Mouse (Mus musculus) liver, adult 2 months (tissue): ENCODE results near the gene Eif4g1. TPM values are rescaled to one million over a fixed set of nuclear protein-coding genes. Genes with fewer than 3 reads are reported as not detected.
A peak's percentile ranks its signal among the peaks of the same experiment; 100 is the strongest.

ENCODE experiments used
- DNase-seq: peaks from one replicate; pipeline ENCODE4 v3.0.0-alpha.2; 2011; ENCODE audit warnings: low read depth, low spot score; ENCODE audit errors: extremely low read depth
- H3K27ac ChIP-seq: fragments of 200-500 bp; replicated peaks from 2 replicates; pipeline ENCODE4 v1.5.1; 2012; ENCODE audit warnings: low read depth, mild to moderate bottlenecking, control low read depth, inconsistent platforms, low read length; ENCODE audit not compliant: insufficient read depth
- H3K27me3 ChIP-seq: fragments of 200-500 bp; 2 replicates; pipeline ENCODE4 v1.6.1; 2012; ENCODE audit warnings: mild to moderate bottlenecking, moderate library complexity, low read length, inconsistent platforms; ENCODE audit not compliant: control insufficient read depth, insufficient read depth
- H3K36me3 ChIP-seq: fragments of 200-500 bp; 2 replicates; pipeline ENCODE4 v1.6.1; 2012; ENCODE audit warnings: low read length, inconsistent platforms; ENCODE audit not compliant: control insufficient read depth, insufficient read depth
- H3K4me1 ChIP-seq: fragments of 200-500 bp; 2 replicates; pipeline ENCODE4 v1.6.1; 2011; ENCODE audit warnings: low read length; ENCODE audit not compliant: control insufficient read depth, insufficient read depth
- H3K4me3 ChIP-seq: fragments of 200-500 bp; 2 replicates; pipeline ENCODE4 v1.5.1; 2011; ENCODE audit warnings: low read depth, mild to moderate bottlenecking, control low read depth, low read length, moderate library complexity; ENCODE audit not compliant: insufficient read depth
- H3K79me2 ChIP-seq: fragments of 200-500 bp; 2 replicates; pipeline ENCODE4 v1.6.1; 2012; ENCODE audit warnings: inconsistent platforms, mild to moderate bottlenecking, low read length, moderate library complexity; ENCODE audit not compliant: control insufficient read depth, insufficient read depth
- H3K9ac ChIP-seq: fragments of 200-500 bp; 2 replicates; pipeline ENCODE4 v1.6.1; 2012; ENCODE audit warnings: low read depth, mild to moderate bottlenecking, control low read depth, inconsistent platforms, low read length
- CTCF ChIP-seq: fragments of 200-500 bp; IDR thresholded peaks from 2 replicates; pipeline ENCODE4 v1.5.1; 2011; ENCODE audit warnings: low read depth, low read length, control low read depth
- POLR2A ChIP-seq: fragments of 200-500 bp; IDR thresholded peaks from 2 replicates; pipeline ENCODE4 v1.6.1; 2011; ENCODE audit warnings: low read length, control low read depth; ENCODE audit not compliant: insufficient read depth; ENCODE audit errors: extremely low read depth
- WGBS: fragments of 180-500 bp; shearing (Covaris S2); methylation state at CpG from one replicate; pipeline ENCODE4 v1.1.7; 2018; 5-methylcytosine and 5-hydroxymethylcytosine counted together
- polyA plus RNA-seq: library from polyadenylated mRNA; depleted of rRNA; stranded (reverse); fragments of >200 nt; gene quantifications from 2 replicates; pipeline ENCODE4 v1.2.3, GENCODE M21; 2012
- total RNA-seq: library from RNA; depleted of rRNA; stranded (reverse); fragments of >200 nt; gene quantifications from 2 replicates; pipeline ENCODE4 v1.2.3, GENCODE M21; 2014

The Eif4g1 gene
- total and polyA plus RNA-seq, 2 experiments: 173 to 400 TPM

GRCm38 (mm10) chr16:20730293-20730711 lies 62.2 kb downstream of the Eif4g1 start:
- H3K27ac ChIP-seq: peak overlapping the region; percentile 89
- WGBS: 13% methylated on average over 5 of the region's 5 CpGs
- TF ChIP-seq CTCF: no peak
- peak; percentile 24; the same call in 1 of the 2 replicates for TF ChIP-seq POLR2A
- peak overlapping the region; percentile 58 for H3K4me3 ChIP-seq
- no peaks in the 10 kb centered on the region for H3K27me3 ChIP-seq
- H3K4me1 ChIP-seq: peaks cover 5% of the 10 kb centered on the region
- DNase-seq: peak; percentile 95
- peak overlapping the region; percentile 65 for H3K9ac ChIP-seq
- H3K36me3 ChIP-seq: peaks cover 10% of the 10 kb centered on the region; the same call in 1 of the 2 replicates
- H3K79me2 ChIP-seq: no peaks in the 10 kb centered on the region; the same call in 1 of the 2 replicates

GRCm38 (mm10) chr16:20731688-20732087 lies 63.6 kb downstream of the Eif4g1 start:
- no peak overlapping the region for H3K9ac ChIP-seq
- no peak overlapping the region for H3K27ac ChIP-seq
- H3K36me3 ChIP-seq: peaks cover 5% of the 10 kb centered on the region; the same call in 1 of the 2 replicates
- TF ChIP-seq CTCF (no peak), POLR2A (no peak)
- no peaks in the 10 kb centered on the region; the same call in 1 of the 2 replicates for H3K79me2 ChIP-seq
- peaks cover 5% of the 10 kb centered on the region for H3K4me1 ChIP-seq
- H3K4me3 ChIP-seq: no peak overlapping the region
- no peak for DNase-seq
- 81% methylated on average over 5 of the region's 5 CpGs for WGBS
- H3K27me3 ChIP-seq: no peaks in the 10 kb centered on the region

DNA sequence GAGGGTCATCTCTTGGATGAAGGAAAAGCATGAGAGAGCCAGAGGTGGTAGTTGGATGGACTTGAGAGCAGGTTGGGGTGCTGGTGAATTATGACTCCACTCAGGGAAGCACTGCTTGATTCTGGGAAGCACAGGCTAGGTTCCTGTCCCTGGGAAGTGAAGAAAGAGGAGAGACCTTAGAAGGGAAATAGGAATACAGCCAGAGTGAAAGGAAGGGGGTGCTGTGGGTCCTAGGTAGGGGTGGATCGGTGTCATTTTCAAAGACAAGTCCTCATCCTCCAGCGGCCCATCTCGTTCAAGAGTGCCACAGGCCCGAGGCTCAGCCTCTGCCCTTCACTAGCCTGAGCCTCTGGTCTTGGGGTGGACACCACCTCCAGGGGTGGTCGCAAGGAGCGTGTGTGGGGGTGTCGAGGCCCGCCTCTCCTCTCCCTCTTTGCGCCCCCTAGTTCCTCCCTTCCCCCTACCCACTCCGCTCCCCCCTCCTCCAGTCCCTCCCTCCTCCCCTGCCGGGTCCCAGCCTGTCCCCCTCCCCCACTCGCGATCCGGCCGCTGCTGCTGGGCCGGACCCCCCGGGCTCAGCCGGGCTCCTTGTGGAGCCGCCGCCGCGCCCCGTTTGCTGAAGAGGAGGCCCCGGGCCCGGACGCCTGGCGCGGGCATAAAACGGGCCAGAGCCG lies 64.3 kb downstream of the Eif4g1 start:
- peaks cover 5% of the 10 kb centered on the region; the same call in 1 of the 2 replicates for H3K36me3 ChIP-seq
- WGBS: 6% methylated on average over 26 of the region's 30 CpGs
- TF ChIP-seq CTCF (no peak), POLR2A (no peak)
- peak overlapping the region; percentile 91 for H3K9ac ChIP-seq
- H3K27ac ChIP-seq: peak overlapping the region; percentile 65
- peak overlapping the region; percentile 82 for H3K4me3 ChIP-seq
- H3K4me1 ChIP-seq: peaks cover 5% of the 10 kb centered on the region
- DNase-seq: no peak
- H3K79me2 ChIP-seq: no peaks in the 10 kb centered on the region; the same call in 1 of the 2 replicates
- no peaks in the 10 kb centered on the region for H3K27me3 ChIP-seq

DNA sequence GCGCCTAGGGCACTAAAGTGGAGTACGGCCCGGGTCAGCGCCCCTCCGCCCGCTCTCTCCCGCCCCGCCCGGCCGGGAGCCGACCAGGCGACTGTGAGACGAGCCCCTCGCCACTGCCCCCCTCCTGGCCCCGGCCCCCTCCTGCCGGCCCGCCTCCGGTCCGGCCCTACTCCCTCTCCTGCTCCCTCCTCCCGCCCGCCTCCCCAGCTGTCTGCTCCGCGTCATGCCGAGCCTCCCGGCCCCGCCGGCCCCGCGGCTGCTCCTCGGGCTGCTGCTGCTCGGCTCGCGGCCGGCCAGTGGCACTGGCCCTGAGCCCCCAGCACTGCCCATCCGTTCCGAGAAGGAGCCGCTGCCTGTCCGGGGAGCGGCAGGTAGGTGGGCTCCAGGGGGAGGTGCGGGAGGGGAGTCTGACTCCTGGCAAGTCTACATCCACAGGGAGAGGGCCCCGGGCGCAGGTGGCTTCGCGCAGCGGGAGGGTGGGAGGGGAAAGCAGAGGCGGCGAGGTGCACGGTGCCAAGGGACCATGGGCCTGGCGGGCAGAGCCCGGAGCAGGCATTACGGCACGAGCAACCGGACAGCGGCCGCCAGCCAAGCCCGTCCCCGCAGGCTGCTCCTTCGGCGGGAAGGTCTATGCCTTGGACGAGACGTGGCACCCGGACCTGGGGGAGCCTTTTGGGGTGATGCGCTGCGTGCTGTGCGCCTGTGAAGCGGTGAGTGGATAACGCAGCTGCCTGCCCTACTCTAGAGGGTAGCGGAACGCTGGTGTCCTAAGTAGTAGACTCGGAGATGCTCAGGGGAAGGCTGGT lies 65.0 kb downstream of the Eif4g1 start, which contains the start of gene Chrd:
Gene Chrd (plus strand): TSS at position 203 of the 806 bp plus-strand sequence.
- H3K27me3 ChIP-seq: no peaks in the 10 kb centered on the region
- WGBS: under 1% methylated on average over 69 of the region's 70 CpGs
- DNase-seq: no peak

DNA sequence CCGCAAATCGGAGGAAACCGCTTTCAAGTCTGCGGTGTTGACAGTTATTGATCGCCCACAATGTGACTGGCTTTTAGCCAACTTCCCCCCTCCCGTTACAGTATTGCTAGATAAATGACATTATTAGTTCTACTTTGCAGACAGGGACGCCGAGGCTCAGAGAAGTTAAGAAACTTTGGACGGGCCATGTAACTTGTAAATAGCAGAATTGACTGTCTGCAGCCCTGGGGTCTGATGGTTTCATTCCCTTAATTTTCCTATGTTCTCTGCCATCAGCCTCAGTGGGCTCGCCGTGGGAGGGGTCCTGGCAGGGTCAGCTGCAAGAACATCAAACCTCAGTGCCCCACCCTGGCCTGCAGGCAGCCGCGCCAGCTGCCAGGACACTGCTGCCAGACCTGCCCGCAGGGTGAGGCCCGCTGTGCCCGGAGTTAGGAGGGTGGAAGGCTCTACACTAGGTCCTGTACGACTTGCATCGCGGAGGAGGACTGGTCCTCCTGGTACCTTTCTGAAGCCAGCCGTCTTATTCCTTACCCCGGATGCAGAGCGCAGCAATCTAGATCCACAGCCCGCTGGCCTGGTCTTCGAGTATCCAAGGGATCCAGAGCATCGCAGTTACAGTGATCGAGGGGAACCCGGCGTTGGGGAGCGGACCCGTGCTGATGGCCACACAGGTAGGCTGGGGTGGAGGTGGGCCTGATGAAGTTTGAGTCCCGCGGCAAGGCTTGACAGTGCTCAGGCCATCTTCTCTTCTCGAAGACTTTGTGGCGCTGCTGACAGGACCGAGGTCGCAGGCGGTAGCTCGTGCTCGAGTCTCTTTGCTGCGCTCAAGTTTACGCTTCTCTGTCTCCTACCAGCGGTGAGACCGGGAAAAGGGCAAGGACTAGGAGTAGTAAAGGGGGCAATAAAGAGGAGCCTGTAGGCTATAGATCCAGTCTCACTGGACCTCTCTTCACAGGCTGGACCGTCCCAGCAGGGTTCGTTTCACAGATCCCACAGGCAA lies 65.9 kb downstream of the Eif4g1 start, which contains the start of gene Thpo:
Gene Thpo (minus strand): TSS at position 781 of the 1,000 bp plus-strand sequence.
- Histone ChIP-seq H3K36me3 (no peaks in the 10 kb centered on the region), H3K4me1 (peaks cover 5% of the 10 kb centered on the region), H3K27ac (no peak within 1 kb of the TSS), H3K27me3 (no peaks in the 10 kb centered on the region), H3K4me3 (peak within 1 kb of the TSS; percentile 82), H3K9ac (peak within 1 kb of the TSS; percentile 91), H3K79me2 (no peaks in the 10 kb centered on the region)
- WGBS: 44% methylated on average over 45 of the region's 45 CpGs
- no peak for TF ChIP-seq POLR2A
- TF ChIP-seq CTCF: no peak
- peak; percentile 44 for DNase-seq

More for the DNA sequence above, 65.0 kb downstream of the Eif4g1 start, which contains the start of gene Chrd:
- peak within 1 kb of the TSS; percentile 82 for H3K4me3 ChIP-seq
- peaks cover 5% of the 10 kb centered on the region; the same call in 1 of the 2 replicates for H3K36me3 ChIP-seq
- H3K4me1 ChIP-seq: peaks cover 5% of the 10 kb centered on the region
- peak within 1 kb of the TSS; percentile 65 for H3K27ac ChIP-seq
- H3K9ac ChIP-seq: peak within 1 kb of the TSS; percentile 91
- no peaks in the 10 kb centered on the region; the same call in 1 of the 2 replicates for H3K79me2 ChIP-seq
- TF ChIP-seq CTCF: no peak
- TF ChIP-seq POLR2A: 0 out of 2 replicates have a peak, but pooled peaks have one; percentile 3
